Mouse (Mus musculus) kidney, adult 2 months (tissue): ENCODE data around the gene Oas2.

Source experiments
- CTCF ChIP-seq: fragments of 200-500 bp; conservative IDR thresholded peaks from 2 replicates; pipeline ENCODE4 v1.5.1; 2011; ENCODE audit warnings: low read depth, mild to moderate bottlenecking, control low read depth, low read length, moderate library complexity, mixed read lengths; ENCODE audit not compliant: insufficient read depth, insufficient read length
- POLR2A ChIP-seq: fragments of 200-500 bp; IDR thresholded peaks from one replicate; pipeline ENCODE4 v1.6.1; 2011; ENCODE audit warnings: low read depth, low read length, control low read depth

GRCm38 (mm10) chr5:120710826-120711248, 38.8 kb downstream of the Oas2 start:
- TF ChIP-seq CTCF: no peak
- no peak for TF ChIP-seq POLR2A
